Mouse (Mus musculus): ENCODE measurements around the gene Pnpla2. TPM values are rescaled to one million over a fixed set of nuclear protein-coding genes. Genes with fewer than 3 reads are reported as not detected.
A peak's percentile ranks its signal among the peaks of the same experiment; 100 is the strongest.

Gene Pnpla2
- polyA plus RNA-seq, 1 experiment from 2014 or later, result 14.9 TPM

DNA sequence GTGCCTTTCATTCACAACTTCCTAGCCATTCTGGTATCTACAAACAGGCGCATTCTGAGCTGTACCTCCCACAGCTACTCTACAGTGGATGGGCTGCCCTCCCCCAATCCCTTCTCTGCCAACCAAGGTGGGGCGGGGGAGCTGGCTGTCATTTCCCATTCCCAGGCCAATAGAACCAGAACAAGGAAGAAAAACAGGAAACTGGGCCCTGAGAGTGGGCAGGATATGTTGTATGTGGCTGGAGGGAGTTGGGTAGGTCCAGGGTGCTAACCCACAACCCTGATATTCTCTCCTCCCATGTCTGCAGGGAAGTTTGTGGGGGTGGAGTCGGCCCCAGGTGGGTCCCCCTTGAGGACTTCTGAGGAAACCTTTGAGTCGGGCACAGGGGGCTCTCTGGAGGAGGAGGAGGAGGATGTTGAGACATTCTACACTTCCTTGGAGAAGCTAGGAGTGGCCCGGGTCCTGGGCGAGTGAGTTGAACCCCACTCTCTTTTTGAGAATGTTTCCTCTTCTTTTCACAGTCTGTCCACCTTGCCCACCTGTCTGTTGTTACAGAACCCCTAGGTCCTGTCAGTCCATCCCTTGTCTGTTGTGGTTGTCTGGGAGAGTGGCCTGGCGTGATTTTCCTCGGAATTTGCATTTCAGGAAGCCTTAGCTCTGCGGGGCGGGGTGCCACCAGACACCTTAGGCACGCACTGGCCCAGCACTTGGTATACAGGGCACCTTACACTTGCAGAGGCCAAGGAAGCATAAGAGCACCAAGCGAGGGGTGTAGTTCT lies 9.0 kb downstream of the Pnpla2 start:
- peak overlapping the region; percentile 56 for H3K4me2 ChIP-seq
- H3K4me1 ChIP-seq (replicated peaks), result peaks cover 54% of the 10 kb centered on the region
- WGBS, result 25% methylated on average over 12 of the region's 12 CpGs
- no peak overlapping the region for H3K27ac ChIP-seq
- H3K36me3 ChIP-seq, result peaks cover 8% of the 10 kb centered on the region; the same call in 1 of the 2 replicates
- ATAC-seq (ENCODE audit: insufficient number of reproducible peaks, insufficient read depth, low FRiP score, low TSS enrichment, low read depth), result no peak
- no peaks in the 10 kb centered on the region for H3K9me3 ChIP-seq
- peak overlapping the region; percentile 30 for H3K4me3 ChIP-seq (replicated peaks)
- H3K27me3 ChIP-seq, result peaks cover 76% of the 10 kb centered on the region
- no peak overlapping the region; the same call in 1 of the 2 replicates for H3K9ac ChIP-seq (replicated peaks)

DNA sequence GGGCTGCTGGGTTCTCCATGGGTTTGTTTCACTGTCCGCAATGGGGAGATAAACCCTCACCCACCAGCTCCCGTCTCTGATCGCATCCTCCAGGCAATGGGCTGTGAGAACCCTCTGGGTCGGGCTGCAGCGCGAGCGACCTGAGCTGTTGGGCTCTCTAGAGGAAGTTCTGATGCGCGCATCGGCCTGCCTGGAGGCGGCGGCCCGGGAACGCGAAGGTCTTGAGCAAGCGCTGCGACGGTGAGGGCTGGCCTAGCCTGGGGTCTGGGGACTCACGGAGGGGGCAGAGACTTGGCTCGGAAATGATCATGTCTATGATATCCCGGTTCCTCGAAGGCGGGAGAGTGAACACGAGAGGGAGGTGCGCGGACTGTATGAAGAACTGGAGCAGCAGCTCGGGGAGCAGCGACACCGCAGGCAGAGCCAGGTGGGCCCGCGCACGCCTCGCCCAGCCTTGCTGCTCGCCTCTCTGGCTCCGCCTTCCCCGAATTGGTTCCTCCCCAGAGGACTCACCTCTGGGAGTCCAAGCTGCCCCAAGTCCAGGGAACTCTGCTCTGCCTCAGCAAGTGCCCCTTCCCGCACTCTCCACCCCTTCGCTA lies 9.7 kb downstream of the Pnpla2 start:
- no peak for ATAC-seq (ENCODE audit: insufficient number of reproducible peaks, insufficient read depth, low FRiP score, low TSS enrichment, low read depth)
- WGBS, result 4% methylated on average over 38 of the region's 38 CpGs
- H3K4me3 ChIP-seq (replicated peaks), result peak overlapping the region; percentile 30
- no peaks in the 10 kb centered on the region for H3K9me3 ChIP-seq
- H3K9ac ChIP-seq (replicated peaks), result no peak overlapping the region; the same call in 1 of the 2 replicates
- H3K27me3 ChIP-seq, result peaks cover 69% of the 10 kb centered on the region
- peaks cover 7% of the 10 kb centered on the region for H3K36me3 ChIP-seq
- H3K4me1 ChIP-seq (replicated peaks), result peaks cover 61% of the 10 kb centered on the region
- peak overlapping the region; percentile 56 for H3K4me2 ChIP-seq
- H3K27ac ChIP-seq, result peak overlapping the region; percentile 41; the same call in 1 of the 2 replicates

DNA sequence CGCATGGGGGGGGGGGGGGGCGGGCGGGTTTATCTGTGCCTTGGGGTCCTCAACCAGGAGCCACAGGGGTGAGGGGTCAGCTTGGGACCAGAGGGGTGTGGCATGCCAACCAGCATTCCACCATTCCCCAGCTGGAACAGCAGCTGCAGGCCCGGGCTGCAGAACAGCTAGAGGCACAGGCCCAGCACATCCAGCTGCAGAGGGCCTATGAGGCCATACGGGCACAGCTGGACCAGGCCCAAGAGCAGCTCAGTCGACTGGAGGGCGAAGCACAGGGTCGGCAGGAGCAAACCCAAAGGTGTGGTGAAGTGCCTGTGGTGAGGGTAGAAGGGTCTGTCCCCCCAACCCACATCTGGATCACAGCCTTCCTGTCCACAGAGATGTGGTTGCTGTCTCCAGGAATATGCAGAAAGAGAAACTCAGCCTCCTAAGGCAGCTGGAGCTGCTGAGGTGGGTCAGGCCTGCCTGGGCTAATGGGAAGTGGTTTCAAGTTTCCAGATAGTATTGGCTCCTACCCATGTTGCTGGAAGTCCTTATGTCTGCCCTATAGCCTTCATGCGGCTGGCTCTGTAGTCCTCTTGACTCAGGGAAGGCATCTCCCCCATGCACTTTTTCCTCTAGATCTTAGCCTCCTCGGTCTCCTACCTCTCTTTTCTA lies 10.5 kb downstream of the Pnpla2 start:
- Histone ChIP-seq H3K4me1 (replicated peaks) (peaks cover 63% of the 10 kb centered on the region), H3K9ac (replicated peaks) (0 out of 2 replicates have a peak overlapping the region, but pooled peaks have one; percentile 12), H3K4me2 (peak overlapping the region; percentile 56), H3K36me3 (peaks cover 14% of the 10 kb centered on the region), H3K9me3 (no peaks in the 10 kb centered on the region), H3K27me3 (peaks cover 61% of the 10 kb centered on the region), H3K27ac (peak overlapping the region; percentile 41; the same call in 1 of the 2 replicates), H3K4me3 (replicated peaks) (peak overlapping the region; percentile 30; the same call in 1 of the 2 replicates)
- 26% methylated on average over 10 of the region's 10 CpGs for WGBS
- ATAC-seq (ENCODE audit: insufficient number of reproducible peaks, insufficient read depth, low FRiP score, low TSS enrichment, low read depth), result no peak

DNA sequence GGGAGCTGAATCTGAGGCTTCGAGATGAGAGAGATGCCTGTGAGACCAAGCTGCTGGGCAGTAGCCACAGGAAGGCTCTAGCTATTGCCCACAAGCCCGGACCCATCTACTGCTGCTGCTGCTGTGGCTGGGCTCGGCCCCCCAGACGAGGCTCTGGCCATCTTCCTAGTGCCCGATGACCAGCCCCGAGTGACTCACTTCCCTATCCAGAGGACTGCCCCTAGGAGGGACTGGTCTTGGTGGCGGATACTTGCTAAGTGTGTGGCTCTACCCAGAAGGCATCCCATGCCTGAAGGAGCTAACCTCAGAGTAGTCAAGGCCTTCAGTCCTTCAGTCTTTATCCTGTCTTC lies 11.0 kb downstream of the Pnpla2 start:
- peaks cover 63% of the 10 kb centered on the region for H3K4me1 ChIP-seq (replicated peaks)
- no peak overlapping the region for H3K9ac ChIP-seq (replicated peaks)
- ATAC-seq (ENCODE audit: insufficient number of reproducible peaks, insufficient read depth, low FRiP score, low TSS enrichment, low read depth), result no peak
- peaks cover 56% of the 10 kb centered on the region for H3K27me3 ChIP-seq
- peaks cover 19% of the 10 kb centered on the region for H3K36me3 ChIP-seq
- H3K9me3 ChIP-seq, result no peaks in the 10 kb centered on the region
- no peak overlapping the region for H3K4me3 ChIP-seq (replicated peaks)
- no peak overlapping the region for H3K4me2 ChIP-seq
- WGBS, result 69% methylated on average over 7 of the region's 7 CpGs
- peak overlapping the region; percentile 41; the same call in 1 of the 2 replicates for H3K27ac ChIP-seq

DNA sequence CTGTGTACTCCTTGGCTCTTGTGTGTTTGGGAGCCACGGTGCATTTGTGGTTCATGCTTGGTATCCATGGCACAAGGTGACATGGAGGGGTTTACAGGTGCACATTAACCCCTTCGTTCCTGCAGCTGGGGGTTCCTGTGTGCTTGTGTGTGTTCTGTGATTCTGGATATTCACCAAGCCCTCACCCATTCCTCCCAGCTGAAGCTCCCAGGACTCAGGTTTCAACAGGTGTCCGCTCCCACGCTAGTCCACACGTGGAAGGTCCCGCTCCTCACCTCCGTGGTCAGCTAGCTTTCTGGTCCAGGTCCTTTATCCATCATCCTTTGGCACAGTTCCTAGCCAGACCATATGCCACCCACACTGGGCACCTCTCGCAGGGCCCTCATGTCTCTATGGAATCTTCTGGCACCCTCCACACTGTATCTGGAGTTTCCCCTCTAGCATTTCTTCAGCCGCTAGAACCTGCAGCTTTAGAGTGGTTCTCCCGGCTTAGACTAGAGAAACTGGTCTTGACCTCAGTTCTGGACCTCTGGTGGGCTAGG lies 11.7 kb downstream of the Pnpla2 start:
- ATAC-seq (ENCODE audit: insufficient number of reproducible peaks, insufficient read depth, low FRiP score, low TSS enrichment, low read depth), result no peak
- Histone ChIP-seq H3K9ac (replicated peaks) (peak overlapping the region; percentile 79), H3K27ac (peak overlapping the region; percentile 82; the same call in 1 of the 2 replicates), H3K4me1 (replicated peaks) (peaks cover 59% of the 10 kb centered on the region), H3K9me3 (no peaks in the 10 kb centered on the region), H3K4me2 (peak overlapping the region; percentile 86), H3K27me3 (peaks cover 49% of the 10 kb centered on the region), H3K36me3 (peaks cover 25% of the 10 kb centered on the region), H3K4me3 (replicated peaks) (peak overlapping the region; percentile 75)
- WGBS, result 55% methylated on average over 10 of the region's 10 CpGs

DNA sequence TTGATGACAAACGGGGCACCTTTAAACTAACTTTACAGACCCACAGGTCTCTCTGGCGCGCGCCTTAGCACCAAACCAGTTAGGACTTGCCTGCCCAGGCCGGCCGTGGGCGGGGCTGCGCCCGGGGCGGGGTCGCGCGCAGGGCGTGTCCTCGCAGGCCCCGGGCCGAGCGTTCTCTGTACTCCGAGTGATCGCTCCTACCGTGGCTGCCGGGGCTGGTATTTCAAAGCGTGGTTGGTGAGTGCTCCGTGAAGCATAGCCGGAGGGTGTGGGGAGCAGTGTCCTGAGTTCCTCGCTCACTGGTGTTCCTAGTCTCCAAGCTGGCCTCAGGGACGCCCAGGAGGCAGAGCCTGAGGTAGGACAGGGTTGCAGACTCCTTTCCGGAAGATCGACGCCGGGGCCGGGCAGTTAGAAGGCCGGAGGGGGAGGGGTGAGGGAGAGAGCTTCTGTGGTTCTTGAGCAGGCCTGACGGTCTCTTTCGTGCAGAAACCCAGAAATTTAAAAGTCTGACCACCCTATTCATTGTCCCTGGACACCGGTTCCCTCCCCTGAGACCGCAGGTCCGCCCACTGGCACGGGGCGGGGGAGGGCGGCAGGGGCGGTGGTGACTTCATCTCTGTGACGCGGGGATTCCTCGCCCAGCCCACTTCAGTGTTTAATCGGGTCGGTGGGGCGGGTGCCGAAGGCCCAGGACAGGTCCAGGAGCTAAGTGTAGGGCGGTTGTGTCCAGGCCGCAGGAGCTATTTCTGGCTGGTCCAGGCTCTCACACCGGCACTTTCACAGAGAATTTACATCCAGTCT lies 12.4 kb downstream of the Pnpla2 start, which contains the start of gene Cd151:
TSS of gene Cd151 (plus strand) at position 163 of the 801 bp plus-strand sequence.
- 1% methylated on average over 52 of the region's 52 CpGs for WGBS
- Histone ChIP-seq H3K9me3 (no peaks in the 10 kb centered on the region), H3K27me3 (peaks cover 42% of the 10 kb centered on the region), H3K27ac (peak within 1 kb of the TSS; percentile 82), H3K36me3 (peaks cover 30% of the 10 kb centered on the region), H3K4me2 (peak within 1 kb of the TSS; percentile 86), H3K4me3 (replicated peaks) (peak within 1 kb of the TSS; percentile 75), H3K4me1 (replicated peaks) (peaks cover 51% of the 10 kb centered on the region), H3K9ac (replicated peaks) (peak within 1 kb of the TSS; percentile 79)
- ATAC-seq (ENCODE audit: insufficient number of reproducible peaks, insufficient read depth, low FRiP score, low TSS enrichment, low read depth), result peak; percentile 67

DNA sequence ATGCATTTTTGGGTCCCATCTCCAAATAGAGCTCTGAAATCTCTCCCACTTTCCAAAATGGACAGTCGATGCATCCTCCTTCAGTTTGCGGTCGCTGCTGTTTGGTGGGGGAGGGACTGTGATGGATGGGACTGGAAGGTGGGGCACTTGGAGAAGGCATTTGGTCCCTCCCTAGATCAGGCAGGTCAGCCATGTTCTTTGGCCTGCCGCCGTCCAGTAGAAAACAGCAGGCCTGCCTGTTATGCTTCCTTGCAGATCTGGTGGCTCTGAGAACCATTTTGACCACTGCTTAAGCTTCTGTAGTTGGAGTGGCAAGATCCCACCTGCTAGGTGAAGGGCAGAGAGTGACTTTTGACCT lies 13.1 kb downstream of the Pnpla2 start:
- Histone ChIP-seq H3K4me3 (replicated peaks) (peak overlapping the region; percentile 75), H3K27me3 (peaks cover 35% of the 10 kb centered on the region), H3K27ac (peak overlapping the region; percentile 82), H3K9me3 (no peaks in the 10 kb centered on the region), H3K4me1 (replicated peaks) (peaks cover 49% of the 10 kb centered on the region), H3K36me3 (peaks cover 35% of the 10 kb centered on the region), H3K9ac (replicated peaks) (peak overlapping the region; percentile 79), H3K4me2 (peak overlapping the region; percentile 86)
- no peak for ATAC-seq (ENCODE audit: insufficient number of reproducible peaks, insufficient read depth, low FRiP score, low TSS enrichment, low read depth)
- 21% methylated on average over 5 of the region's 5 CpGs for WGBS

DNA sequence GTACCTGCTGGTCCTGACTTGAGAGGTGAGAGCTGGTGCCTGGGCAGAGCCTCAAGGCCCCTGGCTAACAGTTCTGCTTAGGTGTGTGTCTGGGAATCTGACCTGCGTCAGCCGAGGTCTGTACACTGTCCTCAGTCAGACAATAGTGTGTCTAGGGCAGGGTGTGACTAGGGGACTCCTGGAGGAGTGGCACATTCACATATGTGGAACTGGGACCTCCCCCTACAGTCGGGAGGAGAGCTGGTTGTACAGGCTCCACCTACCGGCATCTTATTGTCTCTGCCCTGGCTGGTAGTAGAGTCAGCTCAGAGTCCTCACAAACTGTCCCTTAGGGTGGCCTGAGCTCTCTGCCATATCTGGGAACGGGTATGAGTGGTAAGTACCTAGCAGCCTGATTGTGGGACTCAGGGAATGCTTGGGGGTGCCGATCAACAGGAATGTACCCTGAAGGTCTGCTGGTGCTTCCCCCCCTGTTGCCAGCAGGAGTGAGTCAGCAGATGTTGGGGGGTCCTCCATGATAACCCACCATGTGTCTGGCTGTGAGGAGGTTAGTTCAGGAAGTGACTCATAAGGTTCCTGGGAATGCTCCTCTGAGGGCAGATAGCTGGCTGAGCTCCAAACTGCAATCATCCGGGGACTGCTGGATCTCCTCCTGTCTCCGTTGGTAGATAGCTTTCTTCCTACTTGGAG lies 13.7 kb downstream of the Pnpla2 start:
- 16% methylated on average over 8 of the region's 8 CpGs for WGBS
- peak overlapping the region; percentile 75 for H3K4me3 ChIP-seq (replicated peaks)
- peaks cover 29% of the 10 kb centered on the region for H3K27me3 ChIP-seq
- peak; percentile 63; the same call in 1 of the 2 replicates for ATAC-seq (ENCODE audit: insufficient number of reproducible peaks, insufficient read depth, low FRiP score, low TSS enrichment, low read depth)
- peaks cover 35% of the 10 kb centered on the region for H3K36me3 ChIP-seq
- H3K4me2 ChIP-seq, result peak overlapping the region; percentile 86
- peaks cover 54% of the 10 kb centered on the region for H3K4me1 ChIP-seq (replicated peaks)
- H3K9ac ChIP-seq (replicated peaks), result peak overlapping the region; percentile 79
- no peaks in the 10 kb centered on the region for H3K9me3 ChIP-seq
- peak overlapping the region; percentile 82 for H3K27ac ChIP-seq

DNA sequence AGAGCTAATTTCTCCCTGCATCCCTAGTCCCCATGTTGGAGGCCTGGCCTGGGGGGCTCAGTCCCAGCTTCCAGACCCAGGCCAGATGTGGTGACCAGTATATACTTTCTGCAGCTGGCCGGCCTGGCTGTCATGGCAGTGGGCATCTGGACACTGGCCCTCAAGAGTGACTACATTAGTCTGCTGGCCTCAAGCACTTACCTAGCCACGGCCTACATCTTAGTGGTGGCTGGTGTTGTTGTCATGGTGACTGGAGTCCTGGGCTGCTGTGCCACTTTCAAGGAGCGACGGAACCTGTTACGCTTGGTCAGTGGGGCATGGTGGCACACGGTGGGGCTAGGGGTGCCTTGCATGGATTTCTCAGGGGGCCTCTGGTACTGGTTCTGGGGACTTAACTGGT lies 14.4 kb downstream of the Pnpla2 start:
- Histone ChIP-seq H3K9me3 (no peaks in the 10 kb centered on the region), H3K27ac (peak overlapping the region; percentile 82; the same call in 1 of the 2 replicates), H3K4me2 (peak overlapping the region; percentile 86), H3K36me3 (peaks cover 35% of the 10 kb centered on the region), H3K4me1 (replicated peaks) (peaks cover 58% of the 10 kb centered on the region), H3K27me3 (peaks cover 22% of the 10 kb centered on the region), H3K9ac (replicated peaks) (peak overlapping the region; percentile 79; the same call in 1 of the 2 replicates), H3K4me3 (replicated peaks) (peak overlapping the region; percentile 75)
- 88% methylated on average over 6 of the region's 6 CpGs for WGBS
- no peak for ATAC-seq (ENCODE audit: insufficient number of reproducible peaks, insufficient read depth, low FRiP score, low TSS enrichment, low read depth)

Measured in limb, embryonic 12.5 days (tissue).